Mouse (Mus musculus): ENCODE results near the gene Dapk1.

Dapk1 gene

DNA sequence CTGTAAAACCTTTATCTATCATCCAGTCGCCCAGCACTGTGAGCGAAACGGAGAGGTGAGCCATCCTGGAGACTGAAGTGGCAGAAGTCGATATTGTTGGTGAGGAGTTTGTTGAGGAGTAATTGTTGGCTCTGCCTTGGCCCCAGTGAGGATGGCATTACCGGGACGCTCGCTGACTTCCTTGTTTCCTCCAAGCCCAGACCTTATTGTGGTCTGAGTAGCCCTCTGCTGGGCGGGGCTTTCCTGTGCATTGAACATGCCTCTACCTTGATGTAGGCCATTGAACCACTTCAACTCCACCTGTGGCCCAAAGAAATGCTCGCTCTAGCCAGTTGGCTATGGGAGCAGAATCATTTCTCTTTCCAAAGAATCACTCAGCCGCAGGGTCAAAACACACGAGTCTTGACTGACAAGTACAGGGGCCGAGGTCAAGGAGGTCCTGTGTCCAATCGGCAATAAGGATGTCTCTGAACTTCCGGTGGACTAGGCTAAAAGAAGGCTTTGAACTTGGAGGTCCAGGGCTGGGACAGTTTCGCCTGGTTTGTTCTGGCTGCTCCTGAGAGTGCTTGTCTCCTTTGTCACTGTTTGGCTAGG, 13.4 kb downstream of the Dapk1 start:
- DNase-seq (ENCODE audit: low read depth, low spot score): peak; percentile 83

DNA sequence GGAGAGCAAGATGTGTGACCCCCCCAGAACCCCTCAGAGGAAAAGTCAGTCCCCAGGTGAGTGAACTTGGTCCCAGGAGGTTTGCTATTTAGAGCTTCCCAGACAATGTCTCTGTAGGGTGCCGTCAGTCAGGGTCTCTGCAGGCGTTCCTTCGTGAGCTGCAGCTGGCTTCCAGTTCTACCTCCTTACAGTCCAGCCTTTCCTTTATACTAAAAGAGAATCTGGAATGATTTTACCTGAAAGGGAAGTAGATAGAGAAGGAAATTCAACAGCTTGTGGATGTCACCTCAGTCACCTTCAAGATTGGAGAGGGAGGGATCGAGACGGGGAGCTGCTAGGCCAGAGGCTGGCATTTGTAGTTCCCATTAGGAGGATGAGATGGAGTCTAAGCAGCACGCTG, 14.3 kb downstream of the Dapk1 start:
- DNase-seq (ENCODE audit: low read depth, low spot score): peak; percentile 97

DNA sequence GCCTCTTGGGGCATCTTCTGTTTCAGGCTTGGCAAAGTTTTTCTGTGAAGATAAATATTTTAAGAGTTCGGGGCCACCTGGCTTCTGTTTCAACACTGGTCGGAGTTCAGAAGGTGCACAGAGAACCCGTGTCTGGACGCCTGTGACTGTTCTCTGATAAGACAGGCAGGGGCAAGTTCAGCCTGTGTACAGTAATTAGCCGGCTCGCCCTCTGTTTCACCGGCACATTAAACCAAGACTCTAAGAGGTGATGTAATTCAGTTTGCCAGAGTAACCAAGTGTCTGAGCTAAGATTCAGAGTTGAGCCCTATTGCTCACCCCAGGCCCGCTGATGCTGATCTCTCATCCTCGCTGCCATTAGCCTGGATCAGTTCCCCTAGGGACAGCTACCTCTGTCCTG, 16.5 kb downstream of the Dapk1 start:
- no peak for DNase-seq (ENCODE audit: low read depth, low spot score)

GRCm38 (mm10) chr13:60619723-60620122, 18.0 kb downstream of the Dapk1 start:
- DNase-seq (ENCODE audit: low read depth, low spot score): no peak

DNA sequence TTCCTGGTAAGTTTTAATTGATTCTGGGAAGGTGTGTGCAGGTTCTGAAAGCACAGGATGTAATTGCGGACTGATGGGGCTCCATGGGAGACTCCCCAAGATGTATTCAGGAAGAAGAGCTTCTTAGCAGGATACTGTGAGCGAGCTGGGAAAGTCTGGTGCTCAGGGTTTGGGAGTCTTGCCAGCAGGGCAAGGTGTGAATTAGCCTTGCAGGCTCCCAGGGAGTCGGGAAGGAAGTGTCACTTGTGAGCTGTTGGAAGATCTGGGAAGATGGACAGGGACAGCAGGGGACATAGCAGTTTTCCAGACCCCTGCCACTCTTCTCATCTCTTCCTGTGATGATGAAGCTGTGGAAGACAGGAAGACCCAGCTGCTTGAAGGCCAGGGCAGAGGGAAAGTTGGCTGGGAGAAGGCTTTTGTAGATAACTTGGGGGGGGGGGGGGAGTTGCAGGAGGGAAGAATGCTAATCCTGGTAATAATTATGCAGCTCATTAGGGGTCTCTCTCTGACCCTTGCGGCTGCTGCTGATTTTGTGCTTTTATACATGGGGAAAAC, 19.7 kb downstream of the Dapk1 start:
- no peak for DNase-seq (ENCODE audit: low read depth, low spot score)

GRCm38 (mm10) chr13:60625581-60625980, 23.8 kb downstream of the Dapk1 start:
- DNase-seq (ENCODE audit: low read depth, low spot score): no peak

DNA sequence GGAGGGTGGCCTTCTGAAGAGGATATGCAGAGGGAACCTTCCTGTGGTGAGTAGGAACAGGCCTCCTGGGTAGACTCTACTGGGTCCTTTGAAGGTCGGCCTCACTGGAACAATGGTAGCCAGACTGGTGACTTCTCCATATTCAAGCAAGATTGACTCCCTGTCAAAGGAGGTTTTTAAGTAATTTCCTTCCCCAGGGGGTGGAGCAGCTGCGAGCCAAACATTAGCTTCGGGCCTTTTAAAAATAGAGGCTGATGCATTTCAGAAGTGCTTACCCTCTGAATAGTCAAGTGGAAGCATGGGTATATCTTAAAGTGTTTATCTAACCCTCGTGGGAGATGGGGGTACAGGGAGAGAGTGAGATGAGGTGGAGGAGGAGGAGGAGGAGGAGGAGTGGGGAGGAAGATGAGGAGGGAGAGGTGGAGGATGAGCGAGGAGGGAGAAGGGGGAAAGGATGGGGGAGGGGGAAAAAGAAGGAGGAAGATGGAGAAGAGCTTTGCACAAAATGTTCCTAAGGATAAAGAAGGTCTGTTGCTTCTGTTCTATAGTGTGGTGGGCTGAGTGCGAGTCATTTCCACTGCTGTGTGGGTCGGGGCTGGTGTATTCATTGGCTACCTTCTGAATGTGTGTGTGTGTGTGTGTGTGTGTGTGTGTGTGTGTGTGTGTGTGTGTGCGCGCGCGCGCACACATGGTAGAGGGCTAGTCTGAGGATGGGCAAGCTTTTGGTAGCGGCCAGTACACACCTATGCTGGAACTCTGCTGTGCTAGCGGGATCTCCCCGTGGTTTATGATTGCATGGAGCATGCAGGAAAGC, 26.3 kb downstream of the Dapk1 start:
- peak; percentile 93 for DNase-seq (ENCODE audit: low read depth, low spot score)

DNA sequence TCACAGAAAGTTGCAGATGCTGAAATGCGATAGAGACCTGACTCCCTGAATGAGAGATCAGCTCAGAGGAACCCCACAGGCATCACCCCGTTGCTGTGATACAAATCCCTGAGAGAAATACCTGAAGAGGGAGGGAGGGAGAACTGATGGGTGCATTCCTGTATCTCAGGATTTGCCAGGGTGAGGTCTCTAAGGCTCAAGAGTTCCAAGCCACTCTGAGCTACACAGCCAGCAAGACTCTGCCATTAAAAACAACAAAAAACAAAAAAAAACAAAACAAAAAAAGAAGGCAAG, 26.9 kb downstream of the Dapk1 start:
- peak; percentile 82 for DNase-seq (ENCODE audit: low read depth, low spot score)

- no peak for DNase-seq (ENCODE audit: low read depth, low spot score)
These were observed 27.7 kb downstream of the Dapk1 start for GRCm38 (mm10) chr13:60629419-60629818.

DNA sequence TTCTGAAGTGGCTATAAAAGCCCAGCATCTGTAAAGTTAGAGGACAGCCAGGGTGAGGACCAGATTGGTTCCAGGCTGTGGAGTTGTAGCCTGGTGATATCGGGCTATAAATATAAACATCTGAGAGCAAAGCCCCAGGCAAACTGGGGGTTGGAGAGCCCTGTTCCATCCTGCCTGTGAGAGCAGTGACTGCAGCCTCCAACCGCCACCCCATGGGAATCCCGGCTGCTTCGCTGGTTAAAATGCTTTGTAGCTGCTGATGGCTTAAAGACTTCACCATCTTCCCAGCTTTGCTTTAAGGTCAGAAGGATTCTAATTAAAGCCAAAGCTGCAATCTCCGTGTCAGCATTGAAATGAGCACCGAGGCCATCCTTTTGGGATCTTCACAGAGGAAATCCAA, 32.2 kb downstream of the Dapk1 start:
- DNase-seq (ENCODE audit: low read depth, low spot score): no peak

DNA sequence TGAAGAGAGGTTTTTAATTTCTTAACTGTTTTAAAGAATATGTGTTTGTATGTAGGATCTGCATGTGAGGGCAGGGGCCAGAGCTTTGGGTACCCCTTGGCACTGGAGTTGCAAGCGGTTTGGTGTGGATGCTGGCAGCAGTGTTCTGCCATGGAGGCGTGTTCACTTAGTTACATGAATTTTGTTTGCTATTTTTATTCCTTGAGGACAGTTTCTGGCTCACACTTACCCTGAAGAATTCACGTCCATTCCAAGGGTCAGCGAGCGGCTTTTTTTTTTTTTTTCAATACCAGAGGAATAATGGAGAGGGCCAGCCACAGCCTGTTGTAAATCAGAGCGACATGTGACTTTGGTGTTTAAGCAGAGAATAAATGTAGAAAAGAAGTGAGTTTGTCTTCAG, 33.9 kb downstream of the Dapk1 start:
- DNase-seq (ENCODE audit: low read depth, low spot score): no peak

- DNase-seq (ENCODE audit: low read depth, low spot score): no peak
These were observed 37.8 kb downstream of the Dapk1 start for GRCm38 (mm10) chr13:60639482-60640055.

GRCm38 (mm10) chr13:60640420-60640819, 38.7 kb downstream of the Dapk1 start:
- DNase-seq (ENCODE audit: low read depth, low spot score): no peak

DNA sequence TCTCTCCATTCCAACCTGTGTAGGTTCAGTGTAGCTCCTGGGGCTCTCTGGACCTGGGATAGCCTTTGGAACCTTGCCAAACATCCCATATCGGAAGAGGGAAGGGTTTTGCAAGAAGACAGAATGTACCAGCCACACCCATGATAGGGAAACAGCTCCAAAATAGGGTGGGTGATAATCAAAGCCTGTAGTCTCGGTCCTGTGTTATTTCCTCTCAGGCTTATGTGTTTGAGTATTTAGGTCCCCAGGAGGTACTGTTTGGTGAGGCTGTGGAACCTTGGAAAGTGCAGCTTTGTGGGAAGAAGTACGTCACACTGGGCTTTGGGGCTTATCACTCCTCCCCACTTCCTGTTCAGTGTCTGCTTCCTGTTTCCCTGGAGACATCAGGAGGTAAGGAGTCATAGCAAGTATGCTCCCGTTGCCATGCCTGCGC, 42.7 kb downstream of the Dapk1 start:
- peak; percentile 46 for DNase-seq (ENCODE audit: low read depth, low spot score)

- no peak for DNase-seq (ENCODE audit: low read depth, low spot score)
These were observed 45.0 kb downstream of the Dapk1 start for GRCm38 (mm10) chr13:60646791-60647190.

DNA sequence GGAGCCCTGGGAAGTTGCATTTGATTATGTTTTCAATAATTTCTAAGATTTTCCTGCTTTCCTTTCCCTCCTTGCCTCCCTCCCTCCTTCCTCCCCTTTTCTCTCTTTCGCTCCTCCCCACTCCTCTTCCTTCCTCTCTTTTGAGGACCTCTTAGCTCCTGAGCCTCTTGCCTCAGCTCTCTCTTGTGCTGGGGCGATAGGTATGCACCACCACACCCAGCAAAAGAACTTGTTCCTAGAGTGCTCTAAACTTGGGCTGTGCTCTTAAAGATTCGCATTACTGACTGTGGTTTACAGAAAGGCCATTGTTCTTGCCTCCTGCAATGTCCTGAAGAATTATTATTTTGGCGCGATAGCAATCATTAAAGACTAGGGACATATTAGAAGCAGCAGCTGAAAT, 46.6 kb downstream of the Dapk1 start:
- peak; percentile 29 for DNase-seq (ENCODE audit: low read depth, low spot score)

- no peak for DNase-seq (ENCODE audit: low read depth, low spot score)
These were observed 48.3 kb downstream of the Dapk1 start for GRCm38 (mm10) chr13:60650000-60650399.

GRCm38 (mm10) chr13:60654017-60654565, 52.3 kb downstream of the Dapk1 start:
- DNase-seq (ENCODE audit: low read depth, low spot score): peak; percentile 18

- no peak for DNase-seq (ENCODE audit: low read depth, low spot score)
These were observed 53.5 kb downstream of the Dapk1 start for GRCm38 (mm10) chr13:60655246-60655645.

- no peak for DNase-seq (ENCODE audit: low read depth, low spot score)
These were observed 57.9 kb downstream of the Dapk1 start for GRCm38 (mm10) chr13:60659600-60659999.

GRCm38 (mm10) chr13:60660056-60660455, 58.3 kb downstream of the Dapk1 start:
- no peak for DNase-seq (ENCODE audit: low read depth, low spot score)

DNA sequence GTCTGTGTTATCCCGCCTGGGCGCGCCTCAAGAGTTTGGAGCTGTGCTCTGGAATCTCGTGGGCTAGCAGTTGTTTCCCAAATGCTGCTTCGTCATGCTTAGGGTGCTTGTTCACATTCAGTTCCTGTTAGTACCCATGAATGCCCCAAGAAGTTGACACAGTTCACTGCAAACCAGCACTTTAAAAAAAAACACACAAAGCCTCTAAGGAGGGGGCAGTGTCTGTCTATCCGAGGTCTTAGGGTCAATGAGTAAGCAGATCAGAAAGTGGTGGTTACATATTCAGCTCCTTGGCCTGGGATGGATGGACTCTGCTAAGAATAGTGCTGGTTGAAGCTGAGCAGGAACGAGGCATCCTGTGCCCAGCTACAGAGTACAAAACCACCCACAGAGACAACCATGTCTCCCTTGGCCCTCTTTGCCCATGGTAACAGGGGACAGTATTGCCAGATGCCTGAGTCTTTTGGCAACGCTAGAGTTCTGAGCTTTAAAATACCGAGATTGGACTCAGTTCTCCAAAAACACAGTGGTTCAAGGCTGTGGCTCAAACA, 59.0 kb downstream of the Dapk1 start:
- DNase-seq (ENCODE audit: low read depth, low spot score): no peak
